Mouse (Mus musculus): ENCODE data around the gene Hyal3.
"Not testable (repeated sequence)": the region's sequence is repeated elsewhere in the genome, so short reads cannot be mapped to it uniquely, and the experiment has no call there.

Gene Hyal3

DNA sequence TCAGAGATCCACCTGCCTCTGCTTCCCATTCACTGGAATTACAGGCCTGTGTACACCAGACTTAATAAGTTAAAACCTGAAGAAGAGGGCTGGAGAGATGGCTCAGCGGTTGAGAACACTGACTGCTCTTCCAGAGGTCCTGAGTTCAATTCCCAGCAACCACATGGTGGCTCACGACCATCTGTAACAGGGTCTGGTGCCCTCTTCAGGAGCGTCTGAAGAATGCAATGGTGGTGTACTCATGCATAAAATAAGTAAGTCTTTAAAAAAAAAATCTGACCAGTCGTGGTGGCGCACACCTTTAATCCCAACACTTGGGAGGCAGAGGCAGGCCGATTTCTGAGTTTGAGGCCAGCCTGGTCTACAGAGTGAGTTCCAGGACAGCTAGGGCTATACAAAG is 6.8 kb upstream of the Hyal3 start:
- DNase-seq: not testable (repeated sequence)

DNA sequence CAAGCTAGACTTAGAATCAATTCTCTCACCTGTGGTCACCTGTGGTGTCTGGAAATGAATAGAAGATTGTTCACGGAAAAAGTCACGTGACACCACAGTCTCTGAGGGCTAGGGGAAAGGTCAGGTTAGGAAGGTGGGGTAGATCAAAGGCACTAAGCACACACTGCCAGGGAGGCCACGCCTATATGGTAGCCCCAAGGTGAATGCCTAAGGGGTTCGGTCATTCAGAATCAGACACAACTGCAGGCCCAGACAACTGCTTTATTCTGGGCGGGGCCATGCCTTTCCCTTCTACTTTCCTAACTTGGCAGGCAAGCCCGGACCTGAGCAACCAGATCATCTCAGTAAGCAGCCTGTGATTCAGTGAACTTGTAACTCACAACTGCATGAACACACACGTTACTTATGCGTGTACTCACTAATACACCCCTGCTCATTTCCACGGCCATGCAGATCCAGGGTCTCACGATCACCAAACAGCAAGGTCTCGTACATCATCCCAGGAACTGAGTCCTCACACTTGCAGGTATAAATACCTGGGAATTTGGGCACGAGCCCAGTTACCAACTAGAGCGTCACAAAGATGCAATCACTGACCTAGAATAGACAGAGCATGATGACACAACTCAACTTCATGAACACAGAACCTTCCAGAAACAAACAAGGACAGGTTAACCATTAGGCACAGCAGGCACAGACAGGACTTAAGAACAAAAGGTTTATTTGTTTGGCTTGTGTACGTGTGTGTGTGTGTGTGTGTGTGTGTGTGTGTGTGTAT is 4.8 kb upstream of the Hyal3 start:
- DNase-seq: peak; percentile 50

DNA sequence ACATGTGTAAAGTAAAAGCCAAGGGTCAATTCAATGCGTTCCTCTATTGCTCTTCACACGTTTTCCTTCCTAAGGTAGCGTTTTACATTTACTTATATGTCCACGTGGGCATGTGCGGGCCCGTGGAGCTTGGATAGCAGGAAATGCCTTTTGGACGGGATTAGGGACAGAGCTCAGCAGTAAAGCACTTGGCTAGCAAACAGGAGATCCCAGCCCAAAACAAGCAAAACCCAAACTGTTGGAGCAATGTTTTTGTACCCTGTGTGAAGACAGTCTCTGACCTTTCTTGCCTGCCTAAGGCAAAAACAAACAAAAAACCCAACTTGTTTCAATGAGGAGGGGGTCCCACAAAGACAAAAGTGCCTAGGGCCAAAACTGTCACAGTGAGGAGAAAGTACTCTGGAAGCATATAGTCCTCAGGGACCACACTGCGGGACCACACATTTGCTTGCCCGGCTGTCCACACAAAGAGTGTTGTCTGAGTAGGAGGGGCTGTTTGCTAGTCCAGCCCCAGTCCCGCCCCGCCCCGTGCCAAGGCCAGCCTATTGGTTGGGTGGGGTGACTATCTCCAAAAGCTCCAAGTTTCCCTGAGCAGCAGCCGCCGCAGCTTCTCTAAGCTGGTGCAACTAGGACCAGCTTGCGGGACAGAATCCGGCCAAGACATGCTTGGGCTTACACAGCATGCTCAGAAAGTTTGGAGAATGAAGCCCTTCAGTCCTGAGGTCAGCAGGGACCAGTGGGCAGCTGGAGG is 4.1 kb upstream of the Hyal3 start, which contains the start of gene Hyal1:
Hyal1 (plus strand) TSS at position 571 of the 751 bp plus-strand sequence.
- DNase-seq: peak; percentile 83

- DNase-seq: no peak
These were observed 2.7 kb upstream of the Hyal3 start for GRCm38 (mm10) chr9:107577871-107578270.

DNA sequence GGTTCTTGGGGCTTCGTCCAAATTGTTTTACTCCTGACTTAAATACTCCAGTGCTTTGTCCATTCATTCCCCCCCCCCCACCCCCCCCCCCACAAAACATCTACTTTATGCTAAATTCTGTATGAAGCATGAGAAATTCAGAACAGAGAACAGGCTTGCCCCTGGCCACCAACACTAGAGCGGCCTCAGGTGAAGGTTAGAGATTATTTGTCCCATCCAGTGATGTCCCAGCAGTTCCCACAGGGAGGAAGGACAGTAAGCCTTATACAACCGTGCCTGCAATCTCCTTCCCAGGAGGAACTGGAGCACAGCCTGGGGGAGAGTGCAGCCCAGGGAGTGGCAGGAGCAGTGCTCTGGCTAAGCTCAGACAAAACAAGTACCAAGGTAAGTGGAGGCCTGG is 2.0 kb upstream of the Hyal3 start, which contains the start of gene Naa80:
Naa80 (plus strand) TSS at position 301 of the 400 bp plus-strand sequence.
- DNase-seq: no peak

DNA sequence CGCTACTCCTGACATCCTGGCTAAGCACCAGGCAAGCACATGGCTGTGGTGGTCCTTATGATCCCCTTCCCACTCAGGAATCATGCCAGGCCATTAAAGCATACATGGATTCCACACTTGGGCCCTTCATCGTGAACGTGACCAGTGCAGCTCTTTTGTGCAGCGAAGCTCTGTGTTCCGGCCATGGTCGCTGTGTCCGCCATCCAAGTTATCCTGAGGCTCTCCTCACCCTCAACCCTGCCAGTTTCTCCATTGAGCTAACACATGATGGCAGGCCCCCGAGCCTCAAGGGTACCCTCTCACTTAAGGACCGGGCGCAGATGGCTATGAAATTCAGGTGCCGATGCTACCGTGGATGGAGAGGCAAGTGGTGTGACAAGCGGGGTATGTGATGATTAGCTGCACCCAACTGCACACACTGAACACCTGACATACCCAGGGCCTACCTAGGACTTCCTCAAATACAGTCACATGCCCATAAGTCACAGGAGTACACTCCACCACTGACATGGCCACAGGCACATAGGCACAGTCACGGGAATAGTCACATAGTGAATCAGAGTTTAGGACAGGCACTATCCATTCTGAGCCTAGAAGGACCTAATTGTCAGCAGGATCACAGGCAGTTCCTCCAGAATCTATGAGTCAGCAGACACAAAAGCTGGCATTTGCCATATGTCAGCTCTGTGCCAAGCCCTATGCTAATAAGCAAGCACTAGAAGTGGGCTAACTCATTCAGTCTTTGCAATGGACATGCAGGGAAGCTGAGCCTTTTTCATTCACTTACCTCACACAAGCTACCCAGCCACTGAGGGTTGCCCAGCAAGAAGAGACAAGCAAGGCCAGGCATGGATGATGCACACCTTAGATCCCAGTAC is 1.4 kb upstream of the Hyal3 start:
- DNase-seq: no peak

- no peak for DNase-seq
These were observed 966 bp downstream of the Hyal3 start for GRCm38 (mm10) chr9:107581584-107581983.

GRCm38 (mm10) chr9:107582509-107583062 is 2.0 kb downstream of the Hyal3 start:
- DNase-seq: peak; percentile 39

- no peak for DNase-seq
These were observed 2.6 kb downstream of the Hyal3 start for GRCm38 (mm10) chr9:107583174-107583573.

DNA sequence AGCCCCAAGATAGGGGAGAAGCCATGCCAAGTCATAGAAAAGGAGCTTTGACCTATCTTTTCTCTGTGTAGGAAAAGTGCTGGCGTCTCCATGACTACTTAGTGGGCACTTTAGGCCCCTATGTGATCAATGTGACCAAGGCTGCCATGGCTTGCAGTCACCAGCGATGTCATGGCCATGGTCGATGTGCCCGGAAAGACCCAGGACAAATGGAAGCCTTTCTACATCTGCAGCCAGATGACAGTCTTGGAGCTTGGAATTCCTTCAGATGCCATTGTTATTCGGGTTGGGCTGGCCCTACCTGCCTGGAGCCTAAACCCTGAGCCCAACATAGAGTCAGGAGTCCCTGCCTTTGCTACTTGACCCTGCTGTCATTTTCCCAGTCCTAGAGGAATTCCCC is 5.9 kb downstream of the Hyal3 start:
- DNase-seq: no peak

DNA sequence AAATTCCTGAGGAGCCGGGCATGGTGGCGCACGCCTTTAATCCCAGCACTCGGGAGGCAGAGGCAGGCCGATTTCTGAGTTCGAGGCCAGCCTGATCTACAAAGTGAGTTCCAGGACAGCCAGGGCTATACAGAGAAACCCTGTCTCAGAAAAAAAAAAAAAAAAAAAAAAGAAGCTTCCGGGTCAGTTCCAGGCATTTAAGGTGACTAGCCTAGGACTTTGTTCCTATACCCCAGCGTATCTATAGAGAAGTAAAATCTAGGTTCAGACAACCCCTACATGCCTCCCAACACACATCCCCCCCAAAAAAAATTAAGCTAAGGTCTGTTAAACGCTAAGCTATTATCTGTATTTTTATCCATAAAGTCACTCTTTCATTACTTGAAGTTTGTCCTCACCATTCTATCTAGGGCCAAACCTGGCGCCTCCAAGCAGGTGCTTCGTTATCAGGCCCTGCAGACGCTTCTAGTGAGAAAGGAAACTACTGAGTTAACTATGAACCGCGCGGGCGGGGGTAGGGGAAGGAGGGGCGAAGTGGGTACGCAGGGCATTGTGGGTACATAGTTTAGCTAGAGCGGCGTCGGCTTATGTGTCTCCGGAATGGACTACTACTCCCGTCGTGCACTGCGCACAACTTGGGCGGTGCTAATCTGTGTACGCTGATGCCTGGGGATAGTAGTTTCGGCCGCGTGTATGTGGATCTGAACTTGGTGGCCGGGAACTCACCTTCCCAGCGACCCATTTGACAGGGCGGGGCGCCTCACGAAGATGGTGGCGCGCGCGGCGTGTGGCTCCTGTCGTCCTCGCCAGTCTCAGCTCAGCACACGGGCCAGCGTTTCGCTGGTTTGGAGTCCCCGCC is 6.6 kb downstream of the Hyal3 start, which contains the start of gene Ifrd2:
Ifrd2 (plus strand) TSS at position 669 of the 859 bp plus-strand sequence.
- peak; percentile 97 for DNase-seq

DNA sequence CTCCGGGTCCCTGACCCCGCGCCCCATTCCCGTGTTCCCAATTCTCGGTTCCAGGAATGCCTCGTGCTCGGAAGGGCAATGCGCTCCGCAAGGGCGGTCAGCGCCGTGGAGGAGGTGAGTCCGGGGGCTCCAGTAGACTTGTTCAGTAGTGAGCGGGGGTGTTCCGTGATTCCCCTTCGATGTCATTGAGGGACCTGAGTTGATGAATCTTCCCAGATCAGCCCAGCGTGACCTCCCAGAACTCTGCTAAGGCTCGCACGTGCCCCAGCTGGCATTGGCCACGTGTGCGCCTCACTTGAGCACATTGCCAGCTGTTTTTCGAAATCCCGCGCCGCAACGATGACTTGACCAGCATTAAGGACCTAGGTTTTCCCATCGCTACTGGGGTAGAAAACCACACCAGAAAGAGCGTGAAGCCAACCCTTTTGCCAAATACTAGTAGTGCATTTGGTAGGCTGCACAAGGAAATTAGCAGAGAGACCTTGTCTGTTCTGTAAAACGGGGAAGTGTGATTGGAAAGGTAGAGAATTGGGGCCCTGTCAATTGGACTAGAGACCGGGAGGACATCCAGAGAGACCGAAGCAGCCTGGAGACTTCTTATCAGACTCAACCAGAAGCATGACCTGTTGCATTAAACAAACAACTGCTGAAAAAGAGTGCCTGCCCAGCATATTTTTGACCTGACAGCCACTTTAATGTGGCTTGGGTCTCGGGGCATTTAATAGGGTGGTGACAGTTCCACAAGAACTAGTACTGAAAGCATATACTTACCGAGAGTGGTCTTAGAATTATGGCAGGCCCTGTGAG is 7.4 kb downstream of the Hyal3 start:
- no peak for DNase-seq

DNA sequence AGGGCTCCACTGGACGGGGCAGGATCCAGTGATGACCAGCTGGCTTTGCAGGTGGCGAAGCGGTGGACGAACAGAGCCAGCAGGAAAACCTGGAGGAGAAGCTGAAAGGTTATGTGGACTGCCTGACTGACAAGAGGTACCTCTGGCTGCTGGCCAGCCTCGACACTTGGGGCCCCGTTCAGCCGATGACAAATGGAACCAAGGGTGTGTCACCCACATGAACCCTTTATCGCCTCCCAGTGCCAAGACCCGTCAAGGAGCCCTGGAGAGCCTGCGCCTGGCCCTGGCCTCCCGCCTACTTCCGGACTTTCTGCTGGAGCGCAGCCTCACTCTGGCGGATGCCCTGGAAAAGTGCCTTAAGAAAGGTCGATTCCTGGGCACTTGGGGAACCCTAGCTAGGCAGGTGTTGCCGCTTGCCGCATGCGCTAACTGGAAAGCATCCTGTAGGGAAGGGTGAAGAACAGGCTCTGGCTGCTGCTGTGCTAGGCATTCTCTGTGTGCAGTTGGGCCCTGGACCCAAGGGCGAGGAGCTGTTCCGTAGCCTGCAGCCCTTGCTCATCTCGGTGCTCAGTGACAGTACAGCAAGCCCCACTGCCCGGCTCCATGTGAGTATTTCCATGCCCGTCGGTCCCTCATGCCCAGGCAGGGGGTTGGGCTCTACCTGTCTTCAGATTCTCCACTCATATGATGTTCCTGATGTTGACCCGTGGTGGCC is 9.6 kb downstream of the Hyal3 start:
- peak; percentile 73 for DNase-seq

DNA sequence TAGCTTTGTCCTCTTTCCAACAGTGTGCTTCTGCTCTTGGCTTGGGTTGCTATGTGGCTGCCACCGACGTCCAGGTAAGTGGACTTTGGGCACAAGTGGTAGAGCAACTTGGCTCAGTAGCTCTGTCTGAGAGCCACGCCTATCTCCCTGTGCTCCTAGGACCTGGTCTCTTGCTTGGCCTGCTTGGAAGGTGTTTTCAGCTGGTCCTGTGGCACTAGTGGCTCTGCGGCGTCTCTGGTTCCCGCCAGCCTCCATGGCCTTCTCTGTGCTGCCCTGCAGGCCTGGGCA is 10.1 kb downstream of the Hyal3 start:
- DNase-seq: no peak

DNA sequence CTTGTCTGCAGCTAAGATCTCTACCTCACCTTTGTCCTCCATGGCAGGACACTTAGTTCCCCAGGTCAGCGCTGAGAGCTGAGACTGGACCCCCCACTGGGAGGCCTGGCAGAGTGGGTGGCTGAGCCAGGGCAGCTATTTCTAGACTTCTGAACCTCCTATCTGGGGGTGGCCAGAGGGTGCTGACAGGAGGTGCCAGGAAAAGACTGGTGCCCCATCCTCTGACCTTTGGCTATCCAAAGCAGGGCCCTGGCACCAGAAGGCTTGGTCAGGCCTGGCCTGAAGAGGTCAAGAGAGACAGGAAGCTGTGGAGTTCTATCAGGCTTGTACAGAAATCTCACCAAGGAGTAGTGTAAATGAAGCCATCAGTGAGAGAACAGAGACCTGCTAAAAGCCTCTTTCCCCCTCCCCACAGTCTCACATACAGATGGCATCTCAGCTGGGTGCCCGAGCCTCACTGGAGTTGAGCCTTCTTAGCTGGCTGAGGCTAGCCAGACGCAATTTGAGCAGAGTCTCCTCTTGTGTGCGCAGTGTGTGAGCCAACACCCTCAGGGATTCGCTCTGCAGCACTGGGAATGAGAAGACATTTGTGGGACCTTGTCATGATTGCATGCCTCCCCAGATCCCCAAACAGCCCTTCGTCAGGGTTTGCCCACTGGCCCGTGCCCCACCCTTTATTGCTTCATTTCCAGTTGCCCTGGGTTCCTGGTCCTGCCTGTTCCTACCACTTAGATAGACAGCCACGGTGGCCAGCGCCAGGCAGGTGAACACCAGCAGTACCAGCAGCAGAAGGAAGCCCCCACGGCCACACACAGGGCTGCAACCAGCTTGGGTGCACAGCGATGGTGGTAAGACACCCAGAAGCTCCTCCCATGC is 12.7 kb downstream of the Hyal3 start:
- peak; percentile 73 for DNase-seq

DNA sequence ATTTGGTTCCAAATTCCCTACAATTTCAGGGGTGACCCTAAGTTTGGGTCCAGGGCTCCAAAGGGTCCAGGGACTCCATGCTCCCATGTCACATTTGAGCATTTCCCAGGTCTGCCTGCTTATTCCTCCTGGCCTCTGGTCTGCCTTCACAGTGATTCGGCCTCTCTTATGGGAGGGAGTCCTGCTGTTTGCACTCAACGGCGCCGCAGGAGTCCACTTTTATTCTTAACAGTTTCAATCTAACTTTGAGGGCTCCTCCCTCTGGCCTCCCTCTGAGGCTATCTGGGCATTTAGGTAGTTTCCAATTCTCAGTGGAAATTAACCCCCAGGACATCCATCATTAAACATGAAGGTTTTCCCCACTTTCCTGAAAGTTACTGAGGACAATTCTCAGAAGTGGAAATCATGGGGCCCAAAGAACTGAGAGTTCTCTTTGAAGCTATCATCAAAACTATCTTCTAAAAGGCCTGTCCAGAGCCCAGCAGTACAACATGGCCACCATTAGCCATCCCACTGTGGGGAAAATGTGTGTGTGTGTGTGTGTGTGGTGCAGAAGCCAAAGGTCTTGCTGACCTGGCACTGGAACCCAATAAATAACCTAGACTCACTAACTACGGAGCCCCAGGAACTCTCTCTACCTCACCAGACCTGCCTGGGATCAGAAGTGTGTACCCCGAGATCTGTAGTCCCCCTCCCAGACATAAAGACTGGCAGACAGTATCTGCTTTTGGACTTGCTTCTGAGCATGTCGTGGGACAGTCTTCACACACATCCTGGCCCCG is 13.9 kb downstream of the Hyal3 start:
- DNase-seq: no peak

GRCm38 (mm10) chr9:107596619-107597569 is 16.3 kb downstream of the Hyal3 start:
- no peak for DNase-seq
